Mouse (Mus musculus): ENCODE measurements around the gene Clpb.

DNA sequence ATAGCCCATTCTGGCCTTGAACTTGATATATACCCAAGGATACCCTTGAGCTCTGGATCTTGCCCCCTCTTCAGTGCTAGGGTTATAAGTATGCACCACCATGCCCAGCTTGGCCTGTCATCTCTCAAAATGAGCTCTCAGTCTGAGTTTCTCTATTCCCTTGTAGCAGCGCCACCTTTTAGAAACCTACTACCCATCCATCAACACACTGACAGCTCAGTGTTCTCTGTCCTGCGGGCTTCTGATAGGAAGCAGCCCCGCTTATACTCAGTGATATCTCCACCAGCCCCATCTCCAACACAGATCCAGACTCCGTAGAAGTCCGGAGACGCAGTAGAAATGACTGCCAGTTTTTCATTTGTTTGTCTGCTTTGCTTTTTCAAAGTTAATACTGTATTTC lies 39.1 kb upstream of the Clpb start:
- TF ChIP-seq CTCF (IDR thresholded peaks at IDR 0.05; ENCODE audit: low read depth, low read length) (no peak), POLR2A (IDR thresholded peaks at IDR 0.05; ENCODE audit: borderline replicate concordance, low read depth, low read length) (no peak)

Measured in bone marrow macrophage, adult 2 months (primary cell).